Mouse (Mus musculus) thymus, adult 2 months (tissue): ENCODE measurements around the gene Tiam2. TPM values are rescaled to one million over a fixed set of nuclear protein-coding genes. Genes with fewer than 3 reads are reported as not detected.

Source experiments
- DNase-seq: peaks from one replicate; pipeline ENCODE4 v3.0.0; 2021
- H3K27ac ChIP-seq: fragments of 200-500 bp; 2 replicates; pipeline ENCODE4 v1.5.1; 2012; ENCODE audit warnings: low read length, control low read depth; ENCODE audit not compliant: control insufficient read depth, insufficient read depth
- H3K27me3 ChIP-seq: fragments of 200-500 bp; 2 replicates; pipeline ENCODE4 v1.6.1; 2012; ENCODE audit warnings: mild to moderate bottlenecking, low read length, moderate library complexity, mixed read lengths; ENCODE audit not compliant: control insufficient read depth, insufficient read depth
- H3K36me3 ChIP-seq: fragments of 200-500 bp; 2 replicates; pipeline ENCODE4 v1.6.1; 2012; ENCODE audit warnings: mild to moderate bottlenecking, low read length, moderate library complexity; ENCODE audit not compliant: control insufficient read depth, insufficient read depth
- H3K4me1 ChIP-seq: fragments of 200-500 bp; replicated peaks from 2 replicates; pipeline ENCODE4 v1.6.1; 2012; ENCODE audit warnings: low read length; ENCODE audit not compliant: control insufficient read depth, insufficient read depth
- H3K4me3 ChIP-seq: fragments of 200-500 bp; 2 replicates; pipeline ENCODE4 v1.5.1; 2012; ENCODE audit warnings: mild to moderate bottlenecking, low read length, control low read depth, moderate library complexity; ENCODE audit not compliant: control insufficient read depth, insufficient read depth
- CTCF ChIP-seq: fragments of 200-500 bp; IDR thresholded peaks from 2 replicates; pipeline ENCODE4 v1.5.1; 2012; ENCODE audit warnings: mild to moderate bottlenecking, control low read depth, low read length, moderate library complexity, borderline replicate concordance; ENCODE audit not compliant: control insufficient read depth, poor library complexity, insufficient read depth; ENCODE audit errors: extremely low read depth
- POLR2A ChIP-seq: fragments of 200-500 bp; IDR thresholded peaks from 2 replicates; pipeline ENCODE4 v1.6.1; 2012; ENCODE audit warnings: mild to moderate bottlenecking, low read length, control low read depth, moderate library complexity; ENCODE audit not compliant: control insufficient read depth, poor library complexity, insufficient read depth; ENCODE audit errors: extremely low read depth
- WGBS: fragments of 180-500 bp; shearing (Covaris S2); methylation state at CpG from one replicate; pipeline ENCODE4 v1.1.7; 2018; 5-methylcytosine and 5-hydroxymethylcytosine counted together
- polyA plus RNA-seq: library from polyadenylated mRNA; depleted of rRNA; stranded (reverse); fragments of >200 nt; gene quantifications from 2 replicates; pipeline ENCODE4 v1.2.3, GENCODE M21; 2012

Tiam2 gene
- polyA plus RNA-seq, 1 experiment: 0.36 TPM

- WGBS: 92% methylated on average over 8 of the region's 8 CpGs
- no peak overlapping the region for H3K4me3 ChIP-seq
- DNase-seq: no peak
- no peaks in the 10 kb centered on the region for H3K4me1 ChIP-seq
- no peaks in the 10 kb centered on the region for H3K27me3 ChIP-seq
- H3K36me3 ChIP-seq: no peaks in the 10 kb centered on the region
- H3K27ac ChIP-seq: no peak overlapping the region
- TF ChIP-seq CTCF (no peak), POLR2A (no peak)
Measured at GRCm38 (mm10) chr17:3467636-3468324, 141.4 kb downstream of the Tiam2 start.

GRCm38 (mm10) chr17:3472018-3472417 is 145.6 kb downstream of the Tiam2 start:
- H3K27ac ChIP-seq: no peak overlapping the region
- no peaks in the 10 kb centered on the region for H3K36me3 ChIP-seq
- no peak for DNase-seq
- H3K4me3 ChIP-seq: no peak overlapping the region
- WGBS: 98% methylated on average over 6 of the region's 6 CpGs
- H3K4me1 ChIP-seq: no peaks in the 10 kb centered on the region
- H3K27me3 ChIP-seq: no peaks in the 10 kb centered on the region
- TF ChIP-seq POLR2A (no peak), CTCF (no peak)

GRCm38 (mm10) chr17:3476546-3476945 is 150.2 kb downstream of the Tiam2 start:
- TF ChIP-seq CTCF (no peak), POLR2A (no peak)
- H3K27me3 ChIP-seq: no peaks in the 10 kb centered on the region
- H3K36me3 ChIP-seq: no peaks in the 10 kb centered on the region
- H3K4me1 ChIP-seq: no peaks in the 10 kb centered on the region
- WGBS: 91% methylated on average over 2 of the region's 2 CpGs
- H3K4me3 ChIP-seq: no peak overlapping the region
- H3K27ac ChIP-seq: no peak overlapping the region
- no peak for DNase-seq

- Histone ChIP-seq H3K4me3 (no peak overlapping the region), H3K27me3 (no peaks in the 10 kb centered on the region), H3K4me1 (no peaks in the 10 kb centered on the region), H3K36me3 (no peaks in the 10 kb centered on the region), H3K27ac (no peak overlapping the region)
- TF ChIP-seq CTCF (no peak), POLR2A (no peak)
- WGBS: 88% methylated on average over 7 of the region's 7 CpGs
- DNase-seq: no peak
Measured at GRCm38 (mm10) chr17:3481576-3482575, 155.5 kb downstream of the Tiam2 start.

- TF ChIP-seq CTCF (no peak), POLR2A (no peak)
- WGBS: 86% methylated on average over 8 of the region's 8 CpGs
Measured at GRCm38 (mm10) chr17:3483091-3483490, 156.7 kb downstream of the Tiam2 start.

GRCm38 (mm10) chr17:3485851-3486250 is 159.5 kb downstream of the Tiam2 start:
- Histone ChIP-seq H3K36me3 (no peaks in the 10 kb centered on the region), H3K4me3 (no peak overlapping the region), H3K27ac (no peak overlapping the region), H3K4me1 (no peaks in the 10 kb centered on the region), H3K27me3 (no peaks in the 10 kb centered on the region)
- 89% methylated on average over 7 of the region's 7 CpGs for WGBS
- TF ChIP-seq CTCF (no peak), POLR2A (no peak)
- no peak for DNase-seq

More at GRCm38 (mm10) chr17:3483091-3483490, 156.7 kb downstream of the Tiam2 start:
- Histone ChIP-seq H3K27ac (no peak overlapping the region), H3K27me3 (no peaks in the 10 kb centered on the region), H3K4me3 (no peak overlapping the region), H3K4me1 (no peaks in the 10 kb centered on the region), H3K36me3 (no peaks in the 10 kb centered on the region)
- no peak for DNase-seq
